Mouse (Mus musculus) intestine, embryonic 14.5 days (tissue): ENCODE data around the gene Adgrg6. TPM values are rescaled to one million over a fixed set of nuclear protein-coding genes. Genes with fewer than 3 reads are reported as not detected.

Experiments
- ATAC-seq: fragments of 200-750 bp; cut with Nextera tagmentation; replicated peaks from 2 replicates; pipeline ENCODE4 v1.8.0; 2017; ENCODE audit warnings: low read depth, moderate number of reproducible peaks, moderate TSS enrichment, moderate library complexity; ENCODE audit not compliant: low FRiP score, low TSS enrichment
- DNase-seq: peaks from one replicate; pipeline ENCODE4 v3.0.0-alpha.2; 2018; ENCODE audit warnings: low spot score
- H3K27ac ChIP-seq: fragments of 300-500 bp; sonication (generic); 2 replicates; pipeline ENCODE4 v1.5.1; 2014; ENCODE audit warnings: low read depth, mild to moderate bottlenecking, control low read depth
- H3K27me3 ChIP-seq: fragments of 300-500 bp; sonication (generic); replicated peaks from 2 replicates; pipeline ENCODE4 v1.6.1; 2014; ENCODE audit warnings: low read length, control low read depth; ENCODE audit not compliant: control insufficient read depth, insufficient read depth
- H3K36me3 ChIP-seq: fragments of 300-500 bp; sonication (generic); 2 replicates; pipeline ENCODE4 v1.6.1; 2014; ENCODE audit warnings: low read length, control low read depth; ENCODE audit not compliant: control insufficient read depth, insufficient read depth
- H3K4me1 ChIP-seq: fragments of 300-500 bp; sonication (generic); replicated peaks from 2 replicates; pipeline ENCODE4 v1.6.1; 2014; ENCODE audit warnings: low read length, control low read depth, mixed read lengths; ENCODE audit not compliant: control insufficient read depth, insufficient read depth
- H3K4me2 ChIP-seq: fragments of 300-500 bp; sonication (generic); 2 replicates; pipeline ENCODE4 v1.6.1; 2014; ENCODE audit warnings: low read length
- H3K4me3 ChIP-seq: fragments of 300-500 bp; sonication (generic); 2 replicates; pipeline ENCODE4 v1.5.1; 2014; ENCODE audit warnings: low read depth, low read length, control low read depth, mixed read lengths
- H3K9ac ChIP-seq: fragments of 300-500 bp; sonication (generic); 2 replicates; pipeline ENCODE4 v1.6.1; 2014; ENCODE audit warnings: mild to moderate bottlenecking, low read length
- H3K9me3 ChIP-seq: fragments of 300-500 bp; sonication (generic); 2 replicates; pipeline ENCODE4 v1.6.1; 2016; ENCODE audit warnings: low read length, control low read depth; ENCODE audit not compliant: control insufficient read depth
- WGBS: fragments of 180-500 bp; shearing (Covaris S2); extraction: QIAGEN DNeasy Blood & Tissue Kit; methylation state at CpG from one replicate; pipeline ENCODE4 v1.1.7; 2014; 5-methylcytosine and 5-hydroxymethylcytosine counted together
- polyA plus RNA-seq: library from polyadenylated mRNA; unstranded; fragments of >200 nt; fragmentation: Nextera tagmentation; extraction: Ambion mirVana; gene quantifications from 2 replicates; pipeline ENCODE4 v1.2.1, GENCODE M21; 2014

Adgrg6 gene
- 3.4 and 5.3 TPM in 2 replicates for polyA plus RNA-seq

DNA sequence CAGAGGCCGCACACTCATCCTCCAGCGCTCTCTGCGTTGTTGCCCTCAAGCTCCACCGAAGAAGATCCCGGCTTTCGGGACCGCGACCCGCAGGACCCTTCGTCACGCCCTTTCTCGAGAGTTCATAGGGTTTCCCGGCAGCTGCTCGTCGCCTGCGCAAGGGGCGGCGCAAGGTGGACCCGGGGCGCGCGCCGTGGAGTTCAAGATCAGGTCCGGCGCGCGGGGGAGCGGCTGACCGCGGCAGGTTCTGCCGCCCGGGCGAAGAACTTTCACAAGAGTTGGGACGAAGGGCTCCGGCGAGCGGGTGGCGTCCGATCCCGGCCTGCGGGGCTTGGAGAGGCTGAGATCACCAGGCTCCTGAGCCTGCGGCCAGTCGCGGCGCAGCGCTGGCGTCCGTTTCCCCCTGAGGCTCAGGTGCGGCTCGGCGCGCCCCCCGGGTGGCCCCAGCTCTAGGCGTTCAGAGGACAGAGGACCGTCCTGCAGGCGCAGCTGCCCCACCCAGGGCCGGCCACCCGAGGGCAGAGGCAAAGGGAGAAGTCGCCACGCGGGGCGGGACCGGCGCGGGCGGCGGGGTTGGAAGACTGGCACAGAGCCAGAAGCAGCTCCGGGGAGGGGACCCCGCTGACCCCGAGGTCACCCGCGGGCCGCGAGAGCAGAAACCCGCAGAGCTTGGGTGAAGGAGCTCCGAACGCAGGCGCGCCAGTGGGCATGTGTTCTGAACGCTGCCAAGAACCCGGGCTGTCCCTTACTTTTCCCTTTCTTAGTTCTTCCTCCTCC lies at the start of gene Adgrg6:
Adgrg6 (minus strand) TSS at position 719 of the 777 bp plus-strand sequence.
- H3K27ac ChIP-seq = no peak within 1 kb of the TSS
- peak; percentile 73 for ATAC-seq
- under 1% methylated on average over 80 of the region's 81 CpGs for WGBS

DNA sequence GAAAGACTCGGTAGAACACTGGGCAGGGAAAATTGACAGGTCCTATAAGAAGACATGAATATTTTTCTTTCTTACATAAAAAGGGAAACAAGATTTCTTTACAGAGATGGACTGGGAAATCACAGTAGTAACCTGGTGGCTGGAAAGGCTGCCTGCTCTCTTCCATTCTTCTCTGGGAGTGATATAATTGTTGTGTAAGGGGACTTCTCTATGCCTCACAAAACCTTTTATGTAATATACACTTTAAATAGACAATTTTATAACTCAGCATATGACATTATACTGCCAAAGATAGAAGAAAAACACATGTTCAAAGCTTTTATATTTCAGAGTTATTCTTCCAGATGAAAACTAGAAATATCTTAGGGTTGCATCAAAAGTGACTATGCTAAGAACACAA lies 46.8 kb upstream of the Adgrg6 start:
- DNase-seq (no peak), ATAC-seq (no peak)
- H3K9me3 ChIP-seq = no peaks in the 10 kb centered on the region
- no peak overlapping the region for H3K4me3 ChIP-seq
- 95% methylated on average over 1 of the region's 1 CpGs for WGBS
- no peaks in the 10 kb centered on the region for H3K4me1 ChIP-seq
- H3K4me2 ChIP-seq = no peak overlapping the region
- no peaks in the 10 kb centered on the region for H3K27me3 ChIP-seq
- no peaks in the 10 kb centered on the region for H3K36me3 ChIP-seq
- H3K9ac ChIP-seq = no peak overlapping the region
- no peak overlapping the region for H3K27ac ChIP-seq

More for the DNA sequence above, at the start of gene Adgrg6:
- Histone ChIP-seq H3K4me2 (peak within 1 kb of the TSS; percentile 95), H3K9ac (peak within 1 kb of the TSS; percentile 45), H3K27me3 (peaks cover 22% of the 10 kb centered on the region), H3K4me3 (peak within 1 kb of the TSS; percentile 54), H3K9me3 (no peaks in the 10 kb centered on the region), H3K36me3 (no peaks in the 10 kb centered on the region), H3K4me1 (no peaks in the 10 kb centered on the region)
- DNase-seq = peak; percentile 79

DNA sequence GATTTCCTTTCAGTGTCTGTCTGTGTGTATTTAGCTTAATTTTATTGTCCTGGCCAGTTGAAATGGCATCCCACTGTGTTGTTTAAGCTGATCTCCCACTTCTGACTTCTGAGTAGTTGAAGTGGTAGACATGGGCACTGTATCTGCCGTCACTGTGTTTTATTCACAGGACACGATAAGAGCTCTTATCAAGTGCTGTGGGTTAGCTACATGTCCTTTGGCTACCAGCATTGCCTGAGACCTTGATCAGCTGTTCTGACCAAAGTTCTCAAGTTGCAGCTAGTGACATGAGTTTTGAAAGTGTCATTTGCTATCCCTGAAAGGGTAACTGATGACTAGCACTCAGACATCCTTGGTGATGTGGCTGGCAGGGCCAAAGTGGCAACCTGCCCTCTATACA lies 45.4 kb upstream of the Adgrg6 start:
- ATAC-seq (no peak), DNase-seq (no peak)
- Histone ChIP-seq H3K9me3 (no peaks in the 10 kb centered on the region), H3K9ac (no peak overlapping the region), H3K4me2 (no peak overlapping the region), H3K4me3 (no peak overlapping the region), H3K4me1 (no peaks in the 10 kb centered on the region), H3K27me3 (no peaks in the 10 kb centered on the region), H3K27ac (no peak overlapping the region), H3K36me3 (no peaks in the 10 kb centered on the region)
- 88% methylated on average over 2 of the region's 2 CpGs for WGBS

DNA sequence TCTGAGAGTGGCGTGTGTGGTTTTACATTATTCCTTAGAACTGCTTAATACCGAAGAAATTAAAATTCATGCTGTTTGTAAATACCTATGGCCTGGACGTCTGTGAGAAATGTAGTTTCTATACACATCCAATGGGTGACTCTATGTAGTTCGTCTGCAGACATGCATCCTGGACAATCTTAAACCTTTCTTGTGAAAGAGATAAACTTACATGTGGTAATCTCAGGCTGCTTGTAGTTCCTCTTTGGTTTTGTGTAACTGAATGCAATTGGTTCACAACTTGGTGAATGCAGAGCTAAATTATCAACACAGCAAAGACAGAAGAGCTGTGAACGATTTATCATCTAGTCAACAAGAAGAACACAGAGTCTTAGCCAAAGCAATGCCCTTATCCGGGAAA lies 44.2 kb upstream of the Adgrg6 start:
- DNase-seq (no peak), ATAC-seq (no peak)
- Histone ChIP-seq H3K9me3 (no peaks in the 10 kb centered on the region), H3K27ac (no peak overlapping the region), H3K4me3 (no peak overlapping the region), H3K27me3 (no peaks in the 10 kb centered on the region), H3K4me2 (no peak overlapping the region), H3K36me3 (no peaks in the 10 kb centered on the region), H3K4me1 (no peaks in the 10 kb centered on the region), H3K9ac (no peak overlapping the region)
- WGBS = 85% methylated on average over 6 of the region's 6 CpGs

DNA sequence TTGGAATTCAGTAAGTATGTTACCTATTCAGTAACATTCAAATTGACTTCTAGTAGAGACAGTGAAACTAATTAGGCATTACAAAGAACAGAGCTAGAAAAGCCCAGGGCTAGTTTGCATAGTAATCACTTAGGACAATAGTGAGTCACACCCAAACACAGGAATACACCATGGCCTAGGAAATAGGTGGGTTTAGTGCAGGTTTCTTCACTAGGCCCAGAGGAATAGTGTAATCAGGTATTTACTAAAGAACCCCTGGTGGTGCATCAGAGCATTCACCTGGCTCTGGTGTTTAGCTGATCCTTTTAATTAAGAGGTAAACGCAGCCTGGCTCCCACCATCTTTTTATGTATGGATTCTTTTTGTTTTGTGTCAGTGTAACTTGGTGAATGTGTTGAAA lies 38.0 kb upstream of the Adgrg6 start:
- WGBS = 88% methylated on average over 1 of the region's 1 CpGs
- ATAC-seq = no peak

DNA sequence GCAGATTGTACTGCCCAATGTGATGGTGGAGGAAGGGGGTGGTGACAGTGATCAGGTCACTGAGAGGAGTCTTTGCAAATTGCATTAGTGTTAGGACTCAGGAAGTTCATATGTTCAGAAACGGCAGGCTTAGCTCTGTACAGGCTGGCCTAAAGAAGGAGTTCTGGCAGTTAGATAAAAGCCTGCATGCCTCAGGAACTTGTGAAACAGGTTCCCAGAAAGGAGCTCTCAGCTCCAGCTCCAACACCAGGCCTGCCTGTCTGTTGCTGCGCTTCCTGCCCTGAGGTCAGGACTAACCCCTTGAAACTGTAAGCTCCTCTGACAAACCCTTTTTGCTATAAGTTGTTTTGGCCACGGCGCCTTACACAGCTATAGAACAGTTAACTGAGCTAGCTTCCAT lies 28.8 kb upstream of the Adgrg6 start:
- no peak overlapping the region for H3K4me2 ChIP-seq
- DNase-seq = no peak
- no peaks in the 10 kb centered on the region for H3K27me3 ChIP-seq
- H3K9ac ChIP-seq = no peak overlapping the region
- no peak overlapping the region for H3K4me3 ChIP-seq
- 74% methylated on average over 4 of the region's 4 CpGs for WGBS
- no peaks in the 10 kb centered on the region for H3K4me1 ChIP-seq
- no peak for ATAC-seq
- H3K9me3 ChIP-seq = no peaks in the 10 kb centered on the region
- no peak overlapping the region for H3K27ac ChIP-seq
- no peaks in the 10 kb centered on the region for H3K36me3 ChIP-seq

More for the DNA sequence above, 38.0 kb upstream of the Adgrg6 start:
- H3K36me3 ChIP-seq = no peaks in the 10 kb centered on the region
- no peak overlapping the region for H3K27ac ChIP-seq
- no peaks in the 10 kb centered on the region for H3K27me3 ChIP-seq
- H3K4me3 ChIP-seq = no peak overlapping the region
- no peak overlapping the region for H3K9ac ChIP-seq
- H3K4me2 ChIP-seq = no peak overlapping the region
- no peaks in the 10 kb centered on the region for H3K9me3 ChIP-seq
- H3K4me1 ChIP-seq = no peaks in the 10 kb centered on the region
- DNase-seq = no peak

DNA sequence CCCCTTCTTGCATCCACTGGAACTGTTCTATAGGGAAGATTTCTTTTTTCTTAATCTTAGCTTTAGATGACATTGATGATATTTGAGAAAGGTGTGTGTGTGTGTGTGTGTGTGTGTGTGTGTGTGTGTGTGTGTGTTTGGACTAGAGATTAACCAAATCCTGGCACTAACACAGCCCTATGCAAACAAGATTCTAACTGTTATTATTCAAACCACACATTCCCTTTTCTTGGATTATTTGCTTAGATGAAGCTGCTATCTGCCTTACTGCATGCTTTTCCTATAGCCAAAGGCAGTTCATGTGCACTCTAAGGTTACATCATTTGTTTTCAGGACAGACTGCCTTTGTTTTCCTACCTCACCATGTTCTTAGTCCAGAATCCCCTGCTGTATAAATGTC lies 25.7 kb upstream of the Adgrg6 start:
- Histone ChIP-seq H3K4me3 (no peak overlapping the region), H3K9me3 (no peaks in the 10 kb centered on the region), H3K4me1 (no peaks in the 10 kb centered on the region), H3K9ac (no peak overlapping the region), H3K27ac (no peak overlapping the region), H3K27me3 (no peaks in the 10 kb centered on the region), H3K4me2 (no peak overlapping the region), H3K36me3 (no peaks in the 10 kb centered on the region)
- DNase-seq = no peak
- no peak for ATAC-seq

DNA sequence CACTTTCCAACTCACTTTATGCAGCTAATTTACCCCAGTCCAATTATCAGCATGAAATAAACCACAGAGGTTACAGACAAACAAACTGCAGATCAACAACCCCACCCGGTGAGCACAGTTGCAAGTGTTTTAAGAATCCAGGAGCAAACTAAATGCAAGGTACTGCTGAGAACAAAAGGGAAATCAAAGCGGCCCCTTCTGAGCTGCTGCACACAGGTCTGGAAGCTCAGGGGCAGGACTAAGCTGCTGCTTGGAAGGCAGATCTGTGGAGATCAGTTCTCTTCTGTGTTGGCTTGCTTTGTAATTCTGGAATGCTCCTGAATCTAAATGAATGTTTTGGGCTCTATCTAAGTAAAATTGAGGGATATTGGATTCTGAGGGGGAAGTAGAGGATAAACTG lies 25.2 kb upstream of the Adgrg6 start:
- Histone ChIP-seq H3K36me3 (no peaks in the 10 kb centered on the region), H3K4me3 (no peak overlapping the region), H3K4me1 (no peaks in the 10 kb centered on the region), H3K9ac (no peak overlapping the region), H3K27ac (no peak overlapping the region), H3K27me3 (no peaks in the 10 kb centered on the region), H3K4me2 (no peak overlapping the region), H3K9me3 (no peaks in the 10 kb centered on the region)
- DNase-seq (no peak), ATAC-seq (no peak)
- WGBS = 18% methylated on average over 2 of the region's 2 CpGs

DNA sequence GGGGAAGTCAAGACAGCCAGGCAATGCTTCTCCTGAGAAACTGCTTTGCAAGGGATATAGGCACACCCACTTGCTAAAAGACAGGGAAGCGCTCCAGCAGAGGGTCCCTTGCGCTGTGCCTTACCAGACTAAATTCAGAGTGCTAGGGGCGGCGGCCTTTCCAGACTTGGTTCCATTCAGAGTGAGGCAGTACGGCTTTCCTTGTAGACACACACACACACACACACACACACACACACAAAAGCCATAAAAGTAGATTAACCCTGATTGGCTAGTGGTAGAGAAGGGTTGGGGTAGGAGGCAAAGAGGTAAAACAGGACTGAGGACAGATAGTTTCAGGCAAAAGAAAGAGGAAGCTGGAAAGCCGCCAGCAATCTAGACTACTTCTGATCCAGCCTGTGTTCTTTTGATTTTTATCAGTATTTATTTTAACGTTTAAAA lies 672 bp upstream of the Adgrg6 start:
- Histone ChIP-seq H3K36me3 (no peaks in the 10 kb centered on the region), H3K9ac (no peak overlapping the region), H3K4me1 (no peaks in the 10 kb centered on the region), H3K27me3 (peaks cover 22% of the 10 kb centered on the region), H3K4me3 (no peak overlapping the region), H3K9me3 (no peaks in the 10 kb centered on the region), H3K27ac (no peak overlapping the region), H3K4me2 (peak overlapping the region; percentile 95)
- DNase-seq (peak; percentile 61), ATAC-seq (peak; percentile 40)
- 32% methylated on average over 7 of the region's 7 CpGs for WGBS
